Mouse (Mus musculus) ES-E14 (cell line): Measurements from ENCODE around the gene Gid8. TPM values are rescaled to one million over a fixed set of nuclear protein-coding genes. Genes with fewer than 3 reads are reported as not detected.
A peak's percentile ranks its signal among the peaks of the same experiment; 100 is the strongest.

ENCODE experiments used
- DNase-seq: peaks from one replicate; pipeline ENCODE4 v3.0.0-alpha.2; 2013; ENCODE audit warnings: low read depth, low spot score
- H3K27ac ChIP-seq: 2 replicates; pipeline ENCODE4 v1.5.1; 2012; ENCODE audit warnings: low read depth, mild to moderate bottlenecking, low read length, moderate library complexity, mixed read lengths; ENCODE audit not compliant: poor library complexity, insufficient read depth, severe bottlenecking
- H3K36me3 ChIP-seq: 2 replicates; pipeline ENCODE4 v1.6.1; 2012; ENCODE audit warnings: mild to moderate bottlenecking, low read length, moderate library complexity, mixed read lengths; ENCODE audit not compliant: control insufficient read depth, poor library complexity, insufficient read depth, severe bottlenecking
- H3K4me1 ChIP-seq, 2 experiments: fragments of 150-350 bp in 1 of 2; sonication (generic) in 1 of 2; 2 replicates each; pipeline ENCODE4 v1.6.1; 2012; ENCODE audit warnings: low read length in 2 of 2, mild to moderate bottlenecking in 1 of 2, mixed read lengths in 1 of 2; ENCODE audit not compliant: control insufficient read depth in 2 of 2, insufficient read depth in 2 of 2, poor library complexity in 1 of 2
- H3K4me3 ChIP-seq, 2 experiments: fragments of 150-350 bp in 1 of 2; sonication (generic) in 1 of 2; 2 replicates each; pipeline ENCODE4 v1.5.1; 2012; ENCODE audit warnings: low read length in 2 of 2, low read depth in 1 of 2, mild to moderate bottlenecking in 1 of 2, mixed read lengths in 1 of 2; ENCODE audit not compliant: insufficient read depth in 1 of 2, poor library complexity in 1 of 2, severe bottlenecking in 1 of 2
- H3K9ac ChIP-seq: 2 replicates; pipeline ENCODE4 v1.6.1; 2012; ENCODE audit warnings: low read depth, mild to moderate bottlenecking, low read length, mixed read lengths; ENCODE audit not compliant: poor library complexity, insufficient read depth, severe bottlenecking
- H3K9me3 ChIP-seq: fragments of 150-350 bp; sonication (generic); 2 replicates; pipeline ENCODE4 v1.6.1; 2012; ENCODE audit warnings: low read depth, mild to moderate bottlenecking, low read length; ENCODE audit not compliant: control insufficient read depth, insufficient read depth
- CHD2 ChIP-seq: IDR thresholded peaks from 2 replicates; pipeline ENCODE4 v1.6.1; 2014; ENCODE audit warnings: mild to moderate bottlenecking, low read depth, low read length, inconsistent platforms
- HCFC1 ChIP-seq: IDR thresholded peaks from 2 replicates; pipeline ENCODE4 v1.6.1; 2012; ENCODE audit warnings: low read length, inconsistent platforms, borderline replicate concordance; ENCODE audit not compliant: insufficient read depth
- MAFK ChIP-seq: IDR thresholded peaks from 2 replicates; pipeline ENCODE4 v1.6.1; 2014; ENCODE audit warnings: mild to moderate bottlenecking, low read depth, low read length, inconsistent platforms; ENCODE audit not compliant: insufficient read depth
- ZC3H11A ChIP-seq: IDR thresholded peaks from 2 replicates; pipeline ENCODE4 v1.6.1; 2012; ENCODE audit warnings: low read depth, mild to moderate bottlenecking, inconsistent platforms, low read length, borderline replicate concordance
- ZNF384 ChIP-seq: IDR thresholded peaks from 2 replicates; pipeline ENCODE4 v1.6.1; 2012; ENCODE audit warnings: low read depth, low read length, inconsistent platforms
- in situ Hi-C, 2 experiments: fragments of 600-800 bp; cut with MboI; formaldehyde crosslinking; loops; one replicate each; pipeline ENCODE4 v1.15.1; 2025; ENCODE audit warnings: low sequenced_read_pairs in 2 of 2, inconsistent platforms in 1 of 2; ENCODE audit not compliant: unreplicated experiment in 2 of 2
- total RNA-seq: library from RNA; depleted of rRNA; stranded (reverse); fragments of 300-350 nt; gene quantifications from 2 replicates; pipeline ENCODE4 v1.2.3, GENCODE M21; 2012

The Gid8 gene
- total RNA-seq, 1 experiment, result 57.8 TPM

DNA sequence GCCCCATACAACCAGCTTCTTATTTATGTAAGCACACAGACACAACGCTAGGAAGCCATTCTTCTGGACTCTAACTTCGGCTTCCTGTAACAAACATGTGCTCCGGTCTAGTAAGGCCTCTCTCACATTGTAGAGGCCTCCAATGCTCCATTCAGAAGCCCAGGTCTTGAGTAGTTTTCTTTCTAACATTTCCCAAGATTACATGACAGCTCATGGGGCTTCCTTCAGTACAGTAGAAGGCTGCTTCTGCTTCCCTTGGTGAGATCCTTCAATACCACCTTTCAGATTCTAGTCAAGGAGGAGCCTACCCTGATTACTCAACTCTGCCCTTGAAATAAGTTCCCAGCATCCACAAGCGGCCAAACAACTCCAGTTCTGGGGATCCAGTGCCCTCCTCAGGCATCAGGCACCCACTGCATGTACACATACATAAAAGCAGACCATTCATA is 7.2 kb upstream of the Gid8 start:
- Histone ChIP-seq H3K36me3 (peaks cover 15% of the 10 kb centered on the region), H3K9me3 (no peaks in the 10 kb centered on the region), H3K9ac (peak overlapping the region; percentile 90), H3K4me3 (peak overlapping the region; percentile 73 to 93), H3K27ac (peak overlapping the region; percentile 47; the same call in 1 of the 2 replicates), H3K4me1 (peaks cover 13 to 16% of the 10 kb centered on the region in 2 experiments; a peak in 3 of 4 replicates)
- in situ Hi-C loops, result no loop called here
- no peak for DNase-seq
- TF ChIP-seq ZC3H11A, result no peak
- TF ChIP-seq MAFK, result no peak
- TF ChIP-seq CHD2, result no peak
- TF ChIP-seq ZNF384, result no peak
- no peak for TF ChIP-seq HCFC1

GRCm38 (mm10) chr2:180703175-180703574 is 6.7 kb upstream of the Gid8 start:
- no peak for DNase-seq
- Histone ChIP-seq H3K9ac (peak overlapping the region; percentile 24; the same call in 1 of the 2 replicates), H3K36me3 (peaks cover 15% of the 10 kb centered on the region), H3K27ac (no peak overlapping the region; the same call in 1 of the 2 replicates), H3K4me1 (peaks cover 13 to 16% of the 10 kb centered on the region in 2 experiments; a peak in 3 of 4 replicates), H3K9me3 (no peaks in the 10 kb centered on the region), H3K4me3 (peak overlapping the region; percentile 73 to 93)
- in situ Hi-C loops, result no loop called here
- TF ChIP-seq CHD2 (no peak), ZNF384 (no peak), MAFK (no peak), ZC3H11A (no peak), HCFC1 (no peak)

- peak overlapping the region; percentile 2 to 73; a peak in 3 of 4 replicates for H3K4me3 ChIP-seq
- H3K4me1 ChIP-seq, result peaks cover 13 to 16% of the 10 kb centered on the region in 2 experiments; a peak in 3 of 4 replicates
- peaks cover 15% of the 10 kb centered on the region for H3K36me3 ChIP-seq
- H3K9me3 ChIP-seq, result no peaks in the 10 kb centered on the region
- H3K9ac ChIP-seq, result no peak overlapping the region
- in situ Hi-C loops, result no loop called here
- no peak for DNase-seq
- TF ChIP-seq CHD2 (no peak), ZNF384 (no peak), HCFC1 (no peak), ZC3H11A (no peak), MAFK (no peak)
- H3K27ac ChIP-seq, result no peak overlapping the region
Measured at GRCm38 (mm10) chr2:180703645-180704359, 6.1 kb upstream of the Gid8 start.

GRCm38 (mm10) chr2:180704591-180704990 is 5.3 kb upstream of the Gid8 start:
- in situ Hi-C loops, result no loop called here
- Histone ChIP-seq H3K9me3 (no peaks in the 10 kb centered on the region), H3K4me3 (peak overlapping the region in 1 of 2 experiments; percentile 13; a peak in 2 of 4 replicates), H3K9ac (peak overlapping the region; percentile 10; the same call in 1 of the 2 replicates), H3K36me3 (peaks cover 17% of the 10 kb centered on the region), H3K4me1 (peaks cover 9 to 16% of the 10 kb centered on the region in 2 experiments; a peak in 3 of 4 replicates), H3K27ac (no peak overlapping the region; the same call in 1 of the 2 replicates)
- no peak for DNase-seq
- TF ChIP-seq HCFC1, result no peak
- no peak for TF ChIP-seq CHD2
- no peak for TF ChIP-seq ZNF384
- TF ChIP-seq MAFK, result no peak

- no peak for TF ChIP-seq ZNF384
- no peak for TF ChIP-seq HCFC1
- TF ChIP-seq ZC3H11A, result no peak
- no peak for TF ChIP-seq MAFK
- TF ChIP-seq CHD2, result no peak
- Histone ChIP-seq H3K4me1 (peaks cover 7 to 16% of the 10 kb centered on the region in 2 experiments; a peak in 3 of 4 replicates), H3K36me3 (peaks cover 17% of the 10 kb centered on the region), H3K4me3 (peak overlapping the region in 1 of 2 experiments; percentile 36; a peak in 2 of 4 replicates), H3K9me3 (no peaks in the 10 kb centered on the region), H3K9ac (peak overlapping the region; percentile 10; the same call in 1 of the 2 replicates), H3K27ac (no peak overlapping the region; the same call in 1 of the 2 replicates)
- DNase-seq, result no peak
- in situ Hi-C loops, result no loop called here
Measured at GRCm38 (mm10) chr2:180705066-180705465, 4.9 kb upstream of the Gid8 start.
